Mouse (Mus musculus): ENCODE results near the gene Gabarapl1. TPM values are rescaled to one million over a fixed set of nuclear protein-coding genes. Genes with fewer than 3 reads are reported as not detected.
"Not testable (repeated sequence)": the region's sequence is repeated elsewhere in the genome, so short reads cannot be mapped to it uniquely, and the experiment has no call there.

The Gabarapl1 gene
- 175 and 180 TPM in 2 replicates for polyA plus RNA-seq (2015; fragmentation: Nextera tagmentation; extraction: Ambion mirVana)

- ATAC-seq (ENCODE audit: low FRiP score): peak; percentile 84
- under 1% methylated on average over 55 of the region's 55 CpGs for WGBS
- peaks cover 36% of the 10 kb centered on the region for H3K4me1 ChIP-seq (replicated peaks)
- H3K27ac ChIP-seq: peak within 1 kb of the TSS; percentile 91
- H3K27me3 ChIP-seq: no peaks in the 10 kb centered on the region
- peak within 1 kb of the TSS; percentile 70 for H3K4me2 ChIP-seq
- H3K4me3 ChIP-seq: peak within 1 kb of the TSS; percentile 91
- peak within 1 kb of the TSS; percentile 94 for H3K9ac ChIP-seq
- peaks cover 10% of the 10 kb centered on the region for H3K36me3 ChIP-seq
- no peaks in the 10 kb centered on the region for H3K9me3 ChIP-seq
Measured at GRCm38 (mm10) chr6:129532942-129533860, at the start of gene Gabarapl1. Gene Gabarapl1, plus strand, starts transcription at chr6:129533160.

GRCm38 (mm10) chr6:129494924-129495323, 38.0 kb upstream of the Gabarapl1 start:
- Histone ChIP-seq H3K36me3 (no peaks in the 10 kb centered on the region), H3K4me1 (replicated peaks) (no peaks in the 10 kb centered on the region), H3K27ac (no peak overlapping the region), H3K4me3 (no peak overlapping the region), H3K9me3 (no peaks in the 10 kb centered on the region), H3K9ac (no peak overlapping the region), H3K27me3 (no peaks in the 10 kb centered on the region), H3K4me2 (no peak overlapping the region)
- ATAC-seq (ENCODE audit: low FRiP score): no peak
- WGBS: 86% methylated on average over 4 of the region's 4 CpGs

- H3K9me3 ChIP-seq: no peaks in the 10 kb centered on the region
- H3K4me1 ChIP-seq (replicated peaks): no peaks in the 10 kb centered on the region
- H3K4me2 ChIP-seq: no peak overlapping the region
- no peak overlapping the region for H3K9ac ChIP-seq
- H3K36me3 ChIP-seq: no peaks in the 10 kb centered on the region
- 89% methylated on average over 3 of the region's 3 CpGs for WGBS
- no peak overlapping the region for H3K27ac ChIP-seq
- ATAC-seq (ENCODE audit: low FRiP score): no peak
- no peaks in the 10 kb centered on the region for H3K27me3 ChIP-seq
- no peak overlapping the region for H3K4me3 ChIP-seq
Measured at GRCm38 (mm10) chr6:129497345-129498218, 35.4 kb upstream of the Gabarapl1 start.

GRCm38 (mm10) chr6:129499516-129499915, 33.4 kb upstream of the Gabarapl1 start:
- H3K36me3 ChIP-seq; H3K27me3 ChIP-seq; ATAC-seq (ENCODE audit: low FRiP score); H3K4me1 ChIP-seq (replicated peaks); H3K9ac ChIP-seq; H3K4me2 ChIP-seq; H3K27ac ChIP-seq; H3K4me3 ChIP-seq; H3K9me3 ChIP-seq: not testable (repeated sequence)
- WGBS: 94% methylated on average over 1 of the region's 1 CpGs

GRCm38 (mm10) chr6:129503471-129503870, 29.5 kb upstream of the Gabarapl1 start:
- no peak for ATAC-seq (ENCODE audit: low FRiP score)
- Histone ChIP-seq H3K9me3 (no peaks in the 10 kb centered on the region), H3K4me2 (no peak overlapping the region), H3K36me3 (no peaks in the 10 kb centered on the region), H3K27me3 (no peaks in the 10 kb centered on the region), H3K27ac (no peak overlapping the region), H3K4me3 (no peak overlapping the region), H3K9ac (no peak overlapping the region), H3K4me1 (replicated peaks) (no peaks in the 10 kb centered on the region)
- WGBS: 91% methylated on average over 2 of the region's 2 CpGs

GRCm38 (mm10) chr6:129507024-129507423, 25.9 kb upstream of the Gabarapl1 start, which contains the start of gene Olr1:
Gene Olr1, minus strand, starts transcription at chr6:129507165.
- ATAC-seq (ENCODE audit: low FRiP score): no peak
- no peak within 1 kb of the TSS for H3K4me2 ChIP-seq
- H3K4me1 ChIP-seq (replicated peaks): no peaks in the 10 kb centered on the region
- H3K36me3 ChIP-seq: no peaks in the 10 kb centered on the region
- no peak within 1 kb of the TSS for H3K27ac ChIP-seq
- WGBS: 87% methylated on average over 9 of the region's 9 CpGs
- H3K27me3 ChIP-seq: no peaks in the 10 kb centered on the region
- no peak within 1 kb of the TSS for H3K4me3 ChIP-seq
- H3K9me3 ChIP-seq: no peaks in the 10 kb centered on the region
- H3K9ac ChIP-seq: no peak within 1 kb of the TSS

- no peak overlapping the region for H3K9ac ChIP-seq
- no peaks in the 10 kb centered on the region for H3K27me3 ChIP-seq
- no peak overlapping the region for H3K4me2 ChIP-seq
- H3K4me3 ChIP-seq: no peak overlapping the region
- H3K36me3 ChIP-seq: no peaks in the 10 kb centered on the region
- ATAC-seq (ENCODE audit: low FRiP score): no peak
- no peaks in the 10 kb centered on the region for H3K9me3 ChIP-seq
- no peaks in the 10 kb centered on the region for H3K4me1 ChIP-seq (replicated peaks)
- no peak overlapping the region for H3K27ac ChIP-seq
- 72% methylated on average over 6 of the region's 6 CpGs for WGBS
Measured at GRCm38 (mm10) chr6:129510120-129510911, 22.6 kb upstream of the Gabarapl1 start.

- Histone ChIP-seq H3K4me1 (replicated peaks) (no peaks in the 10 kb centered on the region), H3K9ac (no peak within 1 kb of the TSS), H3K4me3 (no peak within 1 kb of the TSS), H3K27me3 (no peaks in the 10 kb centered on the region), H3K36me3 (no peaks in the 10 kb centered on the region), H3K27ac (no peak within 1 kb of the TSS), H3K4me2 (no peak within 1 kb of the TSS), H3K9me3 (no peaks in the 10 kb centered on the region)
- no peak for ATAC-seq (ENCODE audit: low FRiP score)
- 78% methylated on average over 3 of the region's 3 CpGs for WGBS
Measured at GRCm38 (mm10) chr6:129512367-129512766, 20.6 kb upstream of the Gabarapl1 start, which contains the start of gene Tmem52b. Gene Tmem52b, plus strand, starts transcription at chr6:129512555.

GRCm38 (mm10) chr6:129512868-129513267, 20.1 kb upstream of the Gabarapl1 start:
- no peaks in the 10 kb centered on the region for H3K27me3 ChIP-seq
- H3K4me3 ChIP-seq: no peak overlapping the region
- H3K4me1 ChIP-seq (replicated peaks): no peaks in the 10 kb centered on the region
- no peaks in the 10 kb centered on the region for H3K36me3 ChIP-seq
- no peak overlapping the region for H3K4me2 ChIP-seq
- 82% methylated on average over 8 of the region's 8 CpGs for WGBS
- ATAC-seq (ENCODE audit: low FRiP score): no peak
- no peaks in the 10 kb centered on the region for H3K9me3 ChIP-seq
- H3K9ac ChIP-seq: no peak overlapping the region
- no peak overlapping the region for H3K27ac ChIP-seq

GRCm38 (mm10) chr6:129513409-129513808, 19.6 kb upstream of the Gabarapl1 start:
- Histone ChIP-seq H3K27ac (no peak overlapping the region), H3K36me3 (no peaks in the 10 kb centered on the region)
- 74% methylated on average over 1 of the region's 1 CpGs for WGBS

GRCm38 (mm10) chr6:129514376-129514775, 18.6 kb upstream of the Gabarapl1 start:
- Histone ChIP-seq H3K27me3 (no peaks in the 10 kb centered on the region), H3K27ac (no peak overlapping the region), H3K4me2 (no peak overlapping the region), H3K4me1 (replicated peaks) (no peaks in the 10 kb centered on the region), H3K9me3 (no peaks in the 10 kb centered on the region), H3K4me3 (no peak overlapping the region), H3K36me3 (no peaks in the 10 kb centered on the region), H3K9ac (no peak overlapping the region)
- 78% methylated on average over 2 of the region's 2 CpGs for WGBS
- ATAC-seq (ENCODE audit: low FRiP score): no peak

More at GRCm38 (mm10) chr6:129513409-129513808, 19.6 kb upstream of the Gabarapl1 start:
- H3K4me2 ChIP-seq: no peak overlapping the region
- H3K27me3 ChIP-seq: no peaks in the 10 kb centered on the region
- H3K4me3 ChIP-seq: no peak overlapping the region
- no peaks in the 10 kb centered on the region for H3K9me3 ChIP-seq
- no peaks in the 10 kb centered on the region for H3K4me1 ChIP-seq (replicated peaks)
- no peak for ATAC-seq (ENCODE audit: low FRiP score)
- H3K9ac ChIP-seq: no peak overlapping the region

All from hindbrain, embryonic 13.5 days (tissue).